In genomic region chr10:43042591-43043327, GRCm38 (mm10) we compare ENCODE assay signal across 9 mouse cellular contexts.
DNase-seq lines count a peak whose midpoint lies in the region; ATAC-seq and TF ChIP-seq lines count a peak whose summit lies in the region.
"Had no signal": no experiment of that assay in that cellular context is flagged by ENCODE, and none has a peak within 500 bp of the region (broad histone marks: within the 10 kb centered on the region; RNA-seq: fewer than 3 reads in every experiment).

No protein-coding gene starts in this region.

- H3K27me3 ChIP-seq in lung, embryonic 14.5 days (ENCODE audit: insufficient read depth, low read length), result no peaks in the 10 kb centered on the region
- no peaks in the 10 kb centered on the region for H3K27me3 ChIP-seq in forebrain, embryonic 14.5 days (replicated peaks; ENCODE audit: control insufficient read depth, insufficient read depth, low read length)
- 0 out of 2 replicates have a peak, but pooled peaks cover 3% of the 10 kb centered on the region for H3K27me3 ChIP-seq in intestine, embryonic 16.5 days (replicated peaks; ENCODE audit: control insufficient read depth, insufficient read depth, low read length)
- no peaks in the 10 kb centered on the region for H3K27me3 ChIP-seq in neural tube, embryonic 15.5 days (replicated peaks)
- H3K27me3 ChIP-seq: liver, embryonic 12.5 days had no signal

- no peaks in the 10 kb centered on the region for H3K36me3 ChIP-seq in lung, embryonic 14.5 days (ENCODE audit: insufficient read depth)
- no peaks in the 10 kb centered on the region for H3K36me3 ChIP-seq in forebrain, embryonic 14.5 days (ENCODE audit: control insufficient read depth, insufficient read depth, low read length)
- no peaks in the 10 kb centered on the region for H3K36me3 ChIP-seq in intestine, embryonic 16.5 days (ENCODE audit: control insufficient read depth, insufficient read depth, low read length)
- no peaks in the 10 kb centered on the region for H3K36me3 ChIP-seq in neural tube, embryonic 15.5 days
- H3K36me3 ChIP-seq: liver, embryonic 12.5 days had no signal

- peak; percentile 42; the same call in 1 of the 2 replicates for ATAC-seq in lung, embryonic 14.5 days (ENCODE audit: insufficient read depth)
- peak; percentile 21; the same call in 1 of the 2 replicates for ATAC-seq in forebrain, embryonic 14.5 days
- 0 out of 2 replicates have a peak, but pooled peaks have one; percentile 16 for ATAC-seq in intestine, embryonic 16.5 days
- ATAC-seq in neural tube, embryonic 15.5 days (ENCODE audit: low FRiP score), result 0 out of 2 replicates have a peak, but pooled peaks have one; percentile 20
- ATAC-seq: liver, embryonic 12.5 days had no signal

- TF ChIP-seq CTCF in lung, embryonic 14.5 days (IDR thresholded peaks at IDR 0.05; ENCODE audit: low read depth), result no peak

- H3K9me3 ChIP-seq in lung, embryonic 14.5 days (ENCODE audit: low read depth, low read length), result no peaks in the 10 kb centered on the region
- H3K9me3 ChIP-seq in forebrain, embryonic 14.5 days (replicated peaks; ENCODE audit: control insufficient read depth, low read length), result no peaks in the 10 kb centered on the region
- no peaks in the 10 kb centered on the region for H3K9me3 ChIP-seq in intestine, embryonic 16.5 days (ENCODE audit: control insufficient read depth, low read length)
- H3K9me3 ChIP-seq in neural tube, embryonic 15.5 days (replicated peaks), result no peaks in the 10 kb centered on the region
- H3K9me3 ChIP-seq: liver, embryonic 12.5 days had no signal

- no peak overlapping the region for H3K4me2 ChIP-seq in lung, embryonic 14.5 days
- H3K4me2 ChIP-seq in forebrain, embryonic 14.5 days (ENCODE audit: low read length), result no peak overlapping the region
- no peak overlapping the region for H3K4me2 ChIP-seq in intestine, embryonic 16.5 days (ENCODE audit: low read depth, low read length)
- no peak overlapping the region for H3K4me2 ChIP-seq in neural tube, embryonic 15.5 days
- H3K4me2 ChIP-seq: liver, embryonic 12.5 days had no signal

- peak overlapping the region; percentile 88; the same call in 1 of the 2 replicates for H3K27ac ChIP-seq in lung, embryonic 14.5 days (ENCODE audit: low read depth)
- H3K27ac ChIP-seq in forebrain, embryonic 14.5 days (ENCODE audit: low read depth, low read length), result peak overlapping the region; percentile 83
- peak overlapping the region; percentile 57 for H3K27ac ChIP-seq in intestine, embryonic 16.5 days (ENCODE audit: low read length)
- H3K27ac ChIP-seq in neural tube, embryonic 15.5 days (replicated peaks), result peak overlapping the region; percentile 85

- H3K4me1 ChIP-seq in lung, embryonic 14.5 days (ENCODE audit: insufficient read depth), result no peaks in the 10 kb centered on the region
- H3K4me1 ChIP-seq in forebrain, embryonic 14.5 days (ENCODE audit: control insufficient read depth, insufficient read depth, low read length), result peaks cover 7% of the 10 kb centered on the region
- H3K4me1 ChIP-seq in intestine, embryonic 16.5 days (ENCODE audit: control insufficient read depth, insufficient read depth, low read length), result peaks cover 10% of the 10 kb centered on the region; the same call in 1 of the 2 replicates
- H3K4me1 ChIP-seq in neural tube, embryonic 15.5 days, result peaks cover 27% of the 10 kb centered on the region

- no peak overlapping the region for H3K4me3 ChIP-seq in lung, embryonic 14.5 days (ENCODE audit: low read depth, low read length)
- no peak overlapping the region for H3K4me3 ChIP-seq in forebrain, embryonic 14.5 days (ENCODE audit: low read depth, low read length)
- H3K4me3 ChIP-seq in intestine, embryonic 16.5 days (ENCODE audit: low read length), result no peak overlapping the region
- no peak overlapping the region for H3K4me3 ChIP-seq in neural tube, embryonic 15.5 days (replicated peaks)
- H3K4me3 ChIP-seq: liver, embryonic 12.5 days had no signal

- no peak for DNase-seq in lung, embryonic 14.5 days
- DNase-seq in lung, postnatal 10 days, result no peak
- no peak for DNase-seq in forebrain, embryonic 14.5 days (ENCODE audit: low spot score)
- DNase-seq in lung, postnatal 25 days (ENCODE audit: low spot score), result no peak
- no peak for DNase-seq in adrenal gland, postnatal 10 days
- DNase-seq in cerebellum, adult 9-11 months, result no peak

- 41% methylated on average over 10 of the region's 10 CpGs for WGBS in lung, embryonic 14.5 days
- WGBS in forebrain, embryonic 14.5 days, result 31% methylated on average over 10 of the region's 10 CpGs
- whole genome bisulfite sequencing in intestine, embryonic 16.5 days, result 44% methylated on average over 10 of the region's 10 CpGs
- 17% methylated on average over 10 of the region's 10 CpGs for WGBS in neural tube, embryonic 15.5 days

- no peak overlapping the region for H3K9ac ChIP-seq in lung, embryonic 14.5 days
- H3K9ac ChIP-seq in forebrain, embryonic 14.5 days (ENCODE audit: low read length), result no peak overlapping the region
- H3K9ac ChIP-seq in intestine, embryonic 16.5 days (ENCODE audit: low read depth, low read length), result no peak overlapping the region
- no peak overlapping the region for H3K9ac ChIP-seq in neural tube, embryonic 15.5 days (replicated peaks)
- H3K9ac ChIP-seq: liver, embryonic 12.5 days had no signal
